Mouse (Mus musculus) heart, adult 2 months (tissue): ENCODE measurements around the gene 1810024B03Rik.

ENCODE experiments used
- CTCF ChIP-seq: fragments of 200-600 bp; IDR thresholded peaks from 2 replicates; pipeline ENCODE4 v1.8.1; 2022; ENCODE audit warnings: antibody characterized with exemption, mild to moderate bottlenecking, moderate library complexity
- EP300 ChIP-seq: fragments of 200-500 bp; IDR thresholded peaks from 2 replicates; pipeline ENCODE4 v1.6.1; 2011; ENCODE audit warnings: low read depth, low read length, control low read depth; ENCODE audit not compliant: insufficient read depth

- TF ChIP-seq CTCF: no peak
- TF ChIP-seq EP300: no peak
These were observed 69.6 kb downstream of the 1810024B03Rik start for GRCm38 (mm10) chr2:127138449-127138848.
